Mouse (Mus musculus) heart, adult 2 months (tissue): ENCODE results near the gene Olfr1178. TPM values are rescaled to one million over a fixed set of nuclear protein-coding genes. Genes with fewer than 3 reads are reported as not detected.

ENCODE experiments used
- DNase-seq, 2 experiments: peaks; one replicate each; pipeline ENCODE4 v3.0.0; 2021
- H3K27ac ChIP-seq: fragments of 200-600 bp; 2 replicates; pipeline ENCODE4 v1.8.1; 2022
- H3K27me3 ChIP-seq: fragments of 200-500 bp; 2 replicates; pipeline ENCODE4 v1.6.1; 2012; ENCODE audit warnings: mild to moderate bottlenecking, low read length, inconsistent platforms, mixed read lengths; ENCODE audit not compliant: control insufficient read depth, insufficient read depth
- H3K36me3 ChIP-seq: fragments of 200-500 bp; 2 replicates; pipeline ENCODE4 v1.6.1; 2012; ENCODE audit warnings: low read length, inconsistent platforms; ENCODE audit not compliant: control insufficient read depth, insufficient read depth
- H3K4me1 ChIP-seq: fragments of 200-500 bp; 2 replicates; pipeline ENCODE4 v1.6.1; 2011; ENCODE audit warnings: low read length; ENCODE audit not compliant: control insufficient read depth, insufficient read depth
- H3K4me3 ChIP-seq: fragments of 200-600 bp; 2 replicates; pipeline ENCODE4 v1.8.1; 2022
- H3K79me2 ChIP-seq: fragments of 200-500 bp; replicated peaks from 2 replicates; pipeline ENCODE4 v1.6.1; 2012; ENCODE audit warnings: mild to moderate bottlenecking, inconsistent platforms, low read length, moderate library complexity, mixed read lengths; ENCODE audit not compliant: control insufficient read depth, insufficient read depth
- H3K9ac ChIP-seq: fragments of 200-500 bp; 2 replicates; pipeline ENCODE4 v1.6.1; 2012; ENCODE audit warnings: low read depth, mild to moderate bottlenecking, control low read depth, inconsistent platforms, low read length, mixed read lengths
- CTCF ChIP-seq: fragments of 200-600 bp; IDR thresholded peaks from 2 replicates; pipeline ENCODE4 v1.8.1; 2022; ENCODE audit warnings: antibody characterized with exemption, mild to moderate bottlenecking, moderate library complexity
- EP300 ChIP-seq: fragments of 200-500 bp; IDR thresholded peaks from 2 replicates; pipeline ENCODE4 v1.6.1; 2011; ENCODE audit warnings: low read depth, low read length, control low read depth; ENCODE audit not compliant: insufficient read depth
- POLR2A ChIP-seq: fragments of 200-500 bp; IDR thresholded peaks from 2 replicates; pipeline ENCODE4 v1.6.1; 2011; ENCODE audit warnings: mild to moderate bottlenecking, low read depth, low read length, control low read depth; ENCODE audit not compliant: insufficient read depth
- WGBS: fragments of 180-500 bp; shearing (Covaris S2); methylation state at CpG from one replicate; pipeline ENCODE4 v1.1.7; 2018; 5-methylcytosine and 5-hydroxymethylcytosine counted together
- intact Hi-C: fragments of 180-260 bp; cut with DNase I; formaldehyde crosslinking; loops from one replicate; pipeline ENCODE4 v1.15.1; 2025
- polyA plus RNA-seq: library from polyadenylated mRNA; depleted of rRNA; stranded (reverse); fragments of >200 nt; gene quantifications from 2 replicates; pipeline ENCODE4 v1.2.3, GENCODE M21; 2012; rRNA removed
- total RNA-seq, 2 experiments: library from RNA; stranded (reverse); gene quantifications; 2 replicates each; pipeline ENCODE4 v1.2.3; 2021

Gene Olfr1178
- total and polyA plus RNA-seq, 3 experiments, result not detected

DNA sequence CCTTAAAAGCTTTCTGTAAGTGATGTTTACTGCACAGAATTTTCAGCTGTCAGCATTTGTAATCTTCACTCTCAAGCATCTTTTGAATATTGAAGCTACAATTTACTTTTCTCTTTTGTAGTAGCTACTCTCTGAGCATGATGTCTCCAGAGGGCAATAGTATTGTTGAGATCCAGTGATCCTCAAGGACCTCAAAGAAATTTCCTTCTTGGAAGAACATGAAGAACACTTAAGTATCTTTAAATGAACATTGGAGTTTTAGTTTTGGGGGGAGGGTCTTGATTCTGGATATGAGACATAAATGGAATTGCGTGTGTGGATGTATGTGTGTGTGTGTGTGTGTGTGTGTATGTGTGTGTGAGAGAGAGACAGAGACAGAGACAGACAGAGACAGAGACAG is 62.2 kb downstream of the Olfr1178 start, which contains the start of gene Gm13757:
Gene Gm13757, minus strand, starts transcription at position 101 of the 400 bp plus-strand sequence.
- intact Hi-C loops, result no loop called here
- H3K36me3 ChIP-seq, result no peaks in the 10 kb centered on the region
- no peaks in the 10 kb centered on the region for H3K4me1 ChIP-seq
- DNase-seq, result no peak
- H3K79me2 ChIP-seq, result no peaks in the 10 kb centered on the region
- TF ChIP-seq EP300, result no peak
- TF ChIP-seq POLR2A, result no peak
- no peak for TF ChIP-seq CTCF
- H3K9ac ChIP-seq, result no peak within 1 kb of the TSS
- WGBS, result 73% methylated on average over 1 of the region's 1 CpGs
- H3K27ac ChIP-seq, result no peak within 1 kb of the TSS
- no peaks in the 10 kb centered on the region for H3K27me3 ChIP-seq
- no peak within 1 kb of the TSS for H3K4me3 ChIP-seq

Other genes with a start within 250 kb of the Olfr1178 start
- gene Olfr1167, start 231.9 kb upstream of the Olfr1178 start, total RNA-seq, result not detected
- gene Olfr1167, start 231.9 kb upstream of the Olfr1178 start, polyA plus RNA-seq, result not detected in 2 replicates
- not detected for gene Olfr1168, start 205.2 kb upstream of the Olfr1178 start, total RNA-seq
- gene Olfr1168, start 205.2 kb upstream of the Olfr1178 start, polyA plus RNA-seq, result not detected in 2 replicates
- gene Olfr1170, start 158.7 kb upstream of the Olfr1178 start, total RNA-seq, result not detected
- gene Olfr1170, start 158.7 kb upstream of the Olfr1178 start, polyA plus RNA-seq, result not detected in 2 replicates
- not detected for gene Olfr1173, start 107.2 kb upstream of the Olfr1178 start, total RNA-seq
- not detected in 2 replicates for gene Olfr1173, start 107.2 kb upstream of the Olfr1178 start, polyA plus RNA-seq
- not detected for gene Olfr1174-ps, start 71.9 kb upstream of the Olfr1178 start, total RNA-seq
- gene Olfr1174-ps, start 71.9 kb upstream of the Olfr1178 start, polyA plus RNA-seq, result not detected in 2 replicates
- gene Olfr1175-ps, start 59.8 kb upstream of the Olfr1178 start, total RNA-seq, result not detected
- not detected in 2 replicates for gene Olfr1175-ps, start 59.8 kb upstream of the Olfr1178 start, polyA plus RNA-seq
- gene Olfr1176, start 50.3 kb upstream of the Olfr1178 start, total RNA-seq, result not detected
- not detected in 2 replicates for gene Olfr1176, start 50.3 kb upstream of the Olfr1178 start, polyA plus RNA-seq
- not detected for gene Olfr1177-ps, start 40.6 kb upstream of the Olfr1178 start, total RNA-seq
- gene Olfr1177-ps, start 40.6 kb upstream of the Olfr1178 start, polyA plus RNA-seq, result not detected in 2 replicates
- not detected for gene Olfr1179, start 19.4 kb downstream of the Olfr1178 start, total RNA-seq
- gene Olfr1179, start 19.4 kb downstream of the Olfr1178 start, polyA plus RNA-seq, result not detected in 2 replicates
- gene Olfr1180, start 32.1 kb downstream of the Olfr1178 start, total RNA-seq, result not detected
- gene Olfr1180, start 32.1 kb downstream of the Olfr1178 start, polyA plus RNA-seq, result not detected in 2 replicates
- gene Olfr1181, start 39.1 kb downstream of the Olfr1178 start, total RNA-seq, result not detected
- not detected in 2 replicates for gene Olfr1181, start 39.1 kb downstream of the Olfr1178 start, polyA plus RNA-seq
- gene Gm13757, start 62.1 kb downstream of the Olfr1178 start, total RNA-seq, result not detected
- gene Gm13757, start 62.1 kb downstream of the Olfr1178 start, polyA plus RNA-seq, result not detected in 2 replicates
- gene Olfr1183, start 67.8 kb downstream of the Olfr1178 start, total RNA-seq, result not detected
- not detected in 2 replicates for gene Olfr1183, start 67.8 kb downstream of the Olfr1178 start, polyA plus RNA-seq
- gene Olfr1184, start 96.5 kb downstream of the Olfr1178 start, total RNA-seq, result not detected
- gene Olfr1184, start 96.5 kb downstream of the Olfr1178 start, polyA plus RNA-seq, result not detected in 2 replicates
- gene Olfr1185-ps1, start 106.3 kb downstream of the Olfr1178 start, total RNA-seq, result not detected
- gene Olfr1185-ps1, start 106.3 kb downstream of the Olfr1178 start, polyA plus RNA-seq, result not detected in 2 replicates
- gene Olfr1186, start 131.5 kb downstream of the Olfr1178 start, total RNA-seq, result not detected
- not detected in 2 replicates for gene Olfr1186, start 131.5 kb downstream of the Olfr1178 start, polyA plus RNA-seq
- gene Olfr1188, start 169.9 kb downstream of the Olfr1178 start, total RNA-seq, result not detected
- gene Olfr1188, start 169.9 kb downstream of the Olfr1178 start, polyA plus RNA-seq, result not detected in 2 replicates
- not detected for gene Olfr1189, start 199.4 kb downstream of the Olfr1178 start, total RNA-seq
- not detected in 2 replicates for gene Olfr1189, start 199.4 kb downstream of the Olfr1178 start, polyA plus RNA-seq